Mouse (Mus musculus): ENCODE data around the gene Fars2. TPM values are rescaled to one million over a fixed set of nuclear protein-coding genes. Genes with fewer than 3 reads are reported as not detected.

Gene Fars2
- polyA plus RNA-seq, 1 experiment from 2014 or later, result 46.3 TPM

- peak; percentile 64; the same call in 1 of the 2 replicates for ATAC-seq (ENCODE audit: insufficient number of reproducible peaks, low FRiP score)
- Histone ChIP-seq H3K9me3 (replicated peaks) (no peaks in the 10 kb centered on the region), H3K9ac (no peak overlapping the region), H3K4me3 (no peak overlapping the region), H3K36me3 (no peaks in the 10 kb centered on the region), H3K27me3 (replicated peaks) (no peaks in the 10 kb centered on the region), H3K27ac (ENCODE audit: poor library complexity, severe bottlenecking) (peak overlapping the region; percentile 72), H3K4me1 (replicated peaks) (peaks cover 47% of the 10 kb centered on the region), H3K4me2 (peak overlapping the region; percentile 40)
- 18% methylated on average over 6 of the region's 6 CpGs for WGBS
Observed at GRCm38 (mm10) chr13:36295848-36296247, 178.6 kb downstream of the Fars2 start.

- H3K4me1 ChIP-seq (replicated peaks), result peaks cover 47% of the 10 kb centered on the region
- H3K4me2 ChIP-seq, result no peak overlapping the region
- 38% methylated on average over 4 of the region's 4 CpGs for WGBS
- H3K9ac ChIP-seq, result no peak overlapping the region
- no peaks in the 10 kb centered on the region for H3K36me3 ChIP-seq
- H3K4me3 ChIP-seq, result no peak overlapping the region
- ATAC-seq (ENCODE audit: insufficient number of reproducible peaks, low FRiP score), result peak; percentile 51
- no peaks in the 10 kb centered on the region for H3K27me3 ChIP-seq (replicated peaks)
- H3K9me3 ChIP-seq (replicated peaks), result no peaks in the 10 kb centered on the region
- peak overlapping the region; percentile 48; the same call in 1 of the 2 replicates for H3K27ac ChIP-seq (ENCODE audit: poor library complexity, severe bottlenecking)
Observed at GRCm38 (mm10) chr13:36296574-36296973, 179.4 kb downstream of the Fars2 start.

- Histone ChIP-seq H3K9me3 (replicated peaks) (no peaks in the 10 kb centered on the region), H3K4me3 (no peak overlapping the region), H3K9ac (no peak overlapping the region), H3K27ac (ENCODE audit: poor library complexity, severe bottlenecking) (peak overlapping the region; percentile 48), H3K27me3 (replicated peaks) (no peaks in the 10 kb centered on the region), H3K4me2 (no peak overlapping the region), H3K4me1 (replicated peaks) (peaks cover 47% of the 10 kb centered on the region), H3K36me3 (no peaks in the 10 kb centered on the region)
- 53% methylated on average over 3 of the region's 3 CpGs for WGBS
- peak; percentile 68; the same call in 1 of the 2 replicates for ATAC-seq (ENCODE audit: insufficient number of reproducible peaks, low FRiP score)
Observed at GRCm38 (mm10) chr13:36297950-36298781, 181.0 kb downstream of the Fars2 start.

GRCm38 (mm10) chr13:36298782-36299031 lies 181.5 kb downstream of the Fars2 start:
- H3K4me2 ChIP-seq, result no peak overlapping the region
- no peak overlapping the region for H3K4me3 ChIP-seq
- no peak overlapping the region for H3K9ac ChIP-seq
- peak overlapping the region; percentile 48 for H3K27ac ChIP-seq (ENCODE audit: poor library complexity, severe bottlenecking)
- no peaks in the 10 kb centered on the region for H3K36me3 ChIP-seq
- H3K9me3 ChIP-seq (replicated peaks), result no peaks in the 10 kb centered on the region
- peaks cover 44% of the 10 kb centered on the region for H3K4me1 ChIP-seq (replicated peaks)
- no peak for ATAC-seq (ENCODE audit: insufficient number of reproducible peaks, low FRiP score)
- no peaks in the 10 kb centered on the region for H3K27me3 ChIP-seq (replicated peaks)

- no peak for ATAC-seq (ENCODE audit: insufficient number of reproducible peaks, low FRiP score)
- 70% methylated on average over 3 of the region's 3 CpGs for WGBS
- no peaks in the 10 kb centered on the region for H3K9me3 ChIP-seq (replicated peaks)
Observed at GRCm38 (mm10) chr13:36302770-36303169, 185.6 kb downstream of the Fars2 start.

GRCm38 (mm10) chr13:36305306-36305705 lies 188.1 kb downstream of the Fars2 start:
- no peaks in the 10 kb centered on the region for H3K27me3 ChIP-seq (replicated peaks)
- ATAC-seq (ENCODE audit: insufficient number of reproducible peaks, low FRiP score), result no peak
- H3K9ac ChIP-seq, result no peak overlapping the region
- no peaks in the 10 kb centered on the region for H3K9me3 ChIP-seq (replicated peaks)
- H3K4me3 ChIP-seq, result no peak overlapping the region
- H3K36me3 ChIP-seq, result no peaks in the 10 kb centered on the region
- 0 out of 2 replicates have a peak, but pooled peaks cover 2% of the 10 kb centered on the region for H3K4me1 ChIP-seq (replicated peaks)
- H3K4me2 ChIP-seq, result no peak overlapping the region
- H3K27ac ChIP-seq (ENCODE audit: poor library complexity, severe bottlenecking), result no peak overlapping the region
- WGBS, result 68% methylated on average over 2 of the region's 2 CpGs

More at GRCm38 (mm10) chr13:36302770-36303169, 185.6 kb downstream of the Fars2 start:
- Histone ChIP-seq H3K27me3 (replicated peaks) (no peaks in the 10 kb centered on the region), H3K36me3 (no peaks in the 10 kb centered on the region), H3K4me3 (no peak overlapping the region), H3K27ac (ENCODE audit: poor library complexity, severe bottlenecking) (no peak overlapping the region), H3K9ac (no peak overlapping the region), H3K4me1 (replicated peaks) (peaks cover 16% of the 10 kb centered on the region), H3K4me2 (no peak overlapping the region)

- no peaks in the 10 kb centered on the region for H3K9me3 ChIP-seq (replicated peaks)
- no peak overlapping the region for H3K4me2 ChIP-seq
- H3K9ac ChIP-seq, result no peak overlapping the region
- no peak overlapping the region for H3K27ac ChIP-seq (ENCODE audit: poor library complexity, severe bottlenecking)
- H3K4me3 ChIP-seq, result no peak overlapping the region
- no peaks in the 10 kb centered on the region for H3K27me3 ChIP-seq (replicated peaks)
- WGBS, result 88% methylated on average over 4 of the region's 4 CpGs
- ATAC-seq (ENCODE audit: insufficient number of reproducible peaks, low FRiP score), result no peak
- H3K4me1 ChIP-seq (replicated peaks), result 0 out of 2 replicates have a peak, but pooled peaks cover 2% of the 10 kb centered on the region
- H3K36me3 ChIP-seq, result no peaks in the 10 kb centered on the region
Observed at GRCm38 (mm10) chr13:36307386-36307785, 190.2 kb downstream of the Fars2 start.

GRCm38 (mm10) chr13:36309160-36309559 lies 191.9 kb downstream of the Fars2 start:
- no peaks in the 10 kb centered on the region for H3K9me3 ChIP-seq (replicated peaks)
- no peaks in the 10 kb centered on the region for H3K27me3 ChIP-seq (replicated peaks)
- no peak overlapping the region for H3K4me2 ChIP-seq
- H3K36me3 ChIP-seq, result no peaks in the 10 kb centered on the region
- H3K9ac ChIP-seq, result no peak overlapping the region
- H3K4me1 ChIP-seq (replicated peaks), result 0 out of 2 replicates have a peak, but pooled peaks cover 2% of the 10 kb centered on the region
- H3K4me3 ChIP-seq, result no peak overlapping the region
- no peak overlapping the region for H3K27ac ChIP-seq (ENCODE audit: poor library complexity, severe bottlenecking)
- 85% methylated on average over 1 of the region's 1 CpGs for WGBS
- ATAC-seq (ENCODE audit: insufficient number of reproducible peaks, low FRiP score), result no peak

- no peak overlapping the region for H3K4me2 ChIP-seq
Observed at GRCm38 (mm10) chr13:36314218-36314617, 197.0 kb downstream of the Fars2 start.

GRCm38 (mm10) chr13:36314860-36315800 lies 197.9 kb downstream of the Fars2 start:
- H3K4me2 ChIP-seq, result no peak overlapping the region
- no peak for ATAC-seq (ENCODE audit: insufficient number of reproducible peaks, low FRiP score)
- peaks cover 9% of the 10 kb centered on the region; the same call in 1 of the 2 replicates for H3K4me1 ChIP-seq (replicated peaks)
- 86% methylated on average over 10 of the region's 10 CpGs for WGBS
- H3K27ac ChIP-seq (ENCODE audit: poor library complexity, severe bottlenecking), result no peak overlapping the region
- H3K9ac ChIP-seq, result no peak overlapping the region
- H3K9me3 ChIP-seq (replicated peaks), result no peaks in the 10 kb centered on the region
- no peak overlapping the region for H3K4me3 ChIP-seq
- H3K27me3 ChIP-seq (replicated peaks), result no peaks in the 10 kb centered on the region
- no peaks in the 10 kb centered on the region for H3K36me3 ChIP-seq

More at GRCm38 (mm10) chr13:36314218-36314617, 197.0 kb downstream of the Fars2 start:
- no peak overlapping the region for H3K9ac ChIP-seq
- H3K4me3 ChIP-seq, result no peak overlapping the region
- H3K36me3 ChIP-seq, result no peaks in the 10 kb centered on the region
- no peak overlapping the region for H3K27ac ChIP-seq (ENCODE audit: poor library complexity, severe bottlenecking)
- ATAC-seq (ENCODE audit: insufficient number of reproducible peaks, low FRiP score), result no peak
- no peaks in the 10 kb centered on the region for H3K27me3 ChIP-seq (replicated peaks)
- H3K4me1 ChIP-seq (replicated peaks), result peaks cover 9% of the 10 kb centered on the region; the same call in 1 of the 2 replicates
- H3K9me3 ChIP-seq (replicated peaks), result no peaks in the 10 kb centered on the region
- 75% methylated on average over 8 of the region's 8 CpGs for WGBS

- H3K27ac ChIP-seq (ENCODE audit: poor library complexity, severe bottlenecking), result no peak overlapping the region
- no peak overlapping the region for H3K4me2 ChIP-seq
- H3K36me3 ChIP-seq, result no peaks in the 10 kb centered on the region
- H3K4me1 ChIP-seq (replicated peaks), result peaks cover 9% of the 10 kb centered on the region; the same call in 1 of the 2 replicates
- H3K9ac ChIP-seq, result no peak overlapping the region
- no peaks in the 10 kb centered on the region for H3K27me3 ChIP-seq (replicated peaks)
- ATAC-seq (ENCODE audit: insufficient number of reproducible peaks, low FRiP score), result no peak
- no peaks in the 10 kb centered on the region for H3K9me3 ChIP-seq (replicated peaks)
- no peak overlapping the region for H3K4me3 ChIP-seq
- WGBS, result 89% methylated on average over 3 of the region's 3 CpGs
Observed at GRCm38 (mm10) chr13:36317824-36318223, 200.6 kb downstream of the Fars2 start.

Data from heart, embryonic 12.5 days (tissue).